Mouse (Mus musculus): ENCODE results near the gene Map1s. TPM values are rescaled to one million over a fixed set of nuclear protein-coding genes. Genes with fewer than 3 reads are reported as not detected.

The Map1s gene
- polyA plus RNA-seq, 1 experiment = 18.4 TPM

DNA sequence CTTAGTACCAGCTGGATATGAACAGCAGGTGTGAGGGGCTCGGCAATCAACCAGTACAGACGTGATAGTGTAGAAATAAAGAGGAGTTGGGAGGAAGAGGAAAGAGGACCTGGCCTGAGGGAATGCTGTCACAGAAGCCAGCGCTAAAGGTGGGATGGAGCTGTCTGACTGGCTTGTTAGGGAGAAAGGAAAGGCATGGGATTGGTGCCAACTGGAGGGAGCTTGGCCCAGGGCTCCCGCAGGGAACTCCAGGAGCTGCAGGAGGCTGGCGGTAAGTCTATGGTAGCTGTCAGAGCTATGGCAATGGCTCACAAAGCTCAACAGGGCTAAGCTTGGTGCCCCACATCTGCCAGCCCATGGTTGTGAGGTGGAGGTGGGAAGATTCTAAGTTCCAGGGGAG lies 3.5 kb upstream of the Map1s start:
- H3K4me3 ChIP-seq (ENCODE audit: insufficient read depth, low read depth, low read length) = no peak overlapping the region
- H3K4me1 ChIP-seq (ENCODE audit: control insufficient read depth, insufficient read depth, low read length) = peaks cover 3% of the 10 kb centered on the region; the same call in 1 of the 2 replicates
- H3K36me3 ChIP-seq (ENCODE audit: control insufficient read depth, insufficient read depth, low read length) = no peaks in the 10 kb centered on the region
- H3K27me3 ChIP-seq (replicated peaks; ENCODE audit: control insufficient read depth, insufficient read depth, low read length) = no peaks in the 10 kb centered on the region
- TF ChIP-seq POLR2A (IDR thresholded peaks at IDR 0.05; ENCODE audit: low read depth, low read length) (no peak), CTCF (conservative IDR thresholded peaks at IDR 0.05; ENCODE audit: insufficient read depth, insufficient read length, low read depth, low read length) (no peak)
- WGBS = 27% methylated on average over 5 of the region's 5 CpGs
- peak; percentile 50 for DNase-seq
- no peak overlapping the region for H3K27ac ChIP-seq (ENCODE audit: insufficient read depth, low read depth, low read length)

DNA sequence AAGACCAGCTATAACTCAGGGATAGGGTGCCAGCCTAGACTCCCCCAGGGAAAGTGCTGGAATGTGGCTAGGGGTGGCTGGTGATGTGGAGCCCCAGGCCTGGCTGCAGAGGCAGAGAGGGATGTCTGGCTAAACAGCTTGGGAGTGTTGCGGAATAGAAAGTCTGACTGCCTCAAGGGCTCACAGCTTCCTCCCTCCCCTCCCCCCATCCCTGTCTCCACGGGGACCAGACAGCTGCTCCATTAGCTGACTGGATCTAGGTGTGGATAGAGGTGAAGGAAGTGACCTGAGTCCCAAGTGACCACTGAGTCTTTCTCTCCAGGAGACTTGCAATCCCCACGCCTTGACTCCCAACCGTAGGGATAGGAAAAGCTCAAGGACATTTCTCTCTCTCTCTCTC lies 2.6 kb upstream of the Map1s start:
- no peak for TF ChIP-seq POLR2A (IDR thresholded peaks at IDR 0.05; ENCODE audit: low read depth, low read length)
- TF ChIP-seq CTCF (conservative IDR thresholded peaks at IDR 0.05; ENCODE audit: insufficient read depth, insufficient read length, low read depth, low read length) = no peak
- no peak for DNase-seq
- Histone ChIP-seq H3K27me3 (replicated peaks; ENCODE audit: control insufficient read depth, insufficient read depth, low read length) (no peaks in the 10 kb centered on the region), H3K36me3 (ENCODE audit: control insufficient read depth, insufficient read depth, low read length) (no peaks in the 10 kb centered on the region), H3K27ac (ENCODE audit: insufficient read depth, low read depth, low read length) (no peak overlapping the region), H3K4me3 (ENCODE audit: insufficient read depth, low read depth, low read length) (no peak overlapping the region), H3K4me1 (ENCODE audit: control insufficient read depth, insufficient read depth, low read length) (peaks cover 3% of the 10 kb centered on the region; the same call in 1 of the 2 replicates)
- 52% methylated on average over 4 of the region's 4 CpGs for WGBS

DNA sequence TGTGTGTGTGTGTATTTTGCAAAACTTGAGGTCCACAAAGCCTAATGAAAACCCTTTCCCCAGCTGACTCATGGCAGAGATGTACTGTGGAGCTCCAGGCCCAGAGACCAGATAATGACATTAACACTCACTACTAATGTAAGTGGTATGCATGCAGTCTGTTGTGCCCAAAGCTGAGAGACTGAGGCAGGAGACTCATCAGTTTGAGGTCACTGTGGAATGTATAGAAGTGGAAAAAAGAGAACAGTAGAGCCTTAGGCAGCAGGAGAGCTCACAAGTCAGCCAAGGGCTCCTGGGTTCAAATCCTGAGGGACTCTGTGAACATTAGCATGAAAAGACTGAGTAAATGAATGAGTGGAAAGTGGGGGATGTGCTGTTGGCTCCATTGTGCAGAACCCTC lies 2.1 kb upstream of the Map1s start:
- Histone ChIP-seq H3K27me3 (replicated peaks; ENCODE audit: control insufficient read depth, insufficient read depth, low read length) (no peaks in the 10 kb centered on the region), H3K36me3 (ENCODE audit: control insufficient read depth, insufficient read depth, low read length) (no peaks in the 10 kb centered on the region), H3K27ac (ENCODE audit: insufficient read depth, low read depth, low read length) (no peak overlapping the region), H3K4me3 (ENCODE audit: insufficient read depth, low read depth, low read length) (no peak overlapping the region), H3K4me1 (ENCODE audit: control insufficient read depth, insufficient read depth, low read length) (peaks cover 3% of the 10 kb centered on the region; the same call in 1 of the 2 replicates)
- TF ChIP-seq CTCF (conservative IDR thresholded peaks at IDR 0.05; ENCODE audit: insufficient read depth, insufficient read length, low read depth, low read length) (no peak), POLR2A (IDR thresholded peaks at IDR 0.05; ENCODE audit: low read depth, low read length) (no peak)
- DNase-seq = no peak

DNA sequence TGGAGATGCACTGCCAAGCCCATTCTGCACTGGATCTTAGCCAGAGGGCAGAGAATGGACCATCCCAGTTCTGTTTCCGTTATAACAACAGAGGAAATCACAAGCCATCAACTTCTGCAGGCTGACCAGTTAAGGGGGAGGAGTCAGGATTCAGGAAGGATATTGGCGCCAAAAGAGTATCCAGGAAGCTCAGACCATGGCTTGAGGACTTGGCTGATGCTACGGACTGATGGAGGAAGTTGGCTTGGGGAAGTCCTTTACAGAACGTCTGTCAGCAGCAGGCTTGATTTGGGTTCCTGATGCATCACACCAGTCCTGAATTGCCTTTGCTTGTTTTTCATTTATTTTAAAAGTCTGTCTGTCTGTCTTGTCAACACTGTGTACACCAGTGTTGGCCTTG lies 1.2 kb upstream of the Map1s start:
- Histone ChIP-seq H3K36me3 (ENCODE audit: control insufficient read depth, insufficient read depth, low read length) (no peaks in the 10 kb centered on the region), H3K27me3 (replicated peaks; ENCODE audit: control insufficient read depth, insufficient read depth, low read length) (no peaks in the 10 kb centered on the region), H3K4me3 (ENCODE audit: insufficient read depth, low read depth, low read length) (no peak overlapping the region), H3K4me1 (ENCODE audit: control insufficient read depth, insufficient read depth, low read length) (peaks cover 3% of the 10 kb centered on the region; the same call in 1 of the 2 replicates), H3K27ac (ENCODE audit: insufficient read depth, low read depth, low read length) (no peak overlapping the region)
- WGBS = 44% methylated on average over 4 of the region's 4 CpGs
- DNase-seq = peak; percentile 89
- TF ChIP-seq POLR2A (IDR thresholded peaks at IDR 0.05; ENCODE audit: low read depth, low read length) (no peak), CTCF (conservative IDR thresholded peaks at IDR 0.05; ENCODE audit: insufficient read depth, insufficient read length, low read depth, low read length) (no peak)

DNA sequence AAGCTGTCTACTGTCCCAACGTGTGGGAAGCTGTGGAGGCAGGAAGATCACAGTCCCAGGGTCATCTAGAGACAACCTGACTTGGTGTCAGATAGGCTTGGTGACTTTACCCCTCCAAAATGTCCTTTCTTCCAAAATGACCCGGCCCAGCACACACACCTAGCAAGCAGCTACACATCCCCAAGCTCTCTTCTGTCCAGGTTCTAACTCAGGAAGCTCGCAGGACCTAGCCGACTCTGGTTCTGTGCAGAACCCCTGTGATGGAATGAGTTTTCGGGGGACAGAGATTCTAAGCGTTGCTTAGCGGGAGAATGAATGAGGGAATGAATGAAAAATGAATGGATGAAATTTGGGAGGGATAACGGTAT lies 285 bp upstream of the Map1s start:
- DNase-seq = no peak
- no peak overlapping the region; the same call in 1 of the 2 replicates for H3K27ac ChIP-seq (ENCODE audit: insufficient read depth, low read depth, low read length)
- no peaks in the 10 kb centered on the region for H3K36me3 ChIP-seq (ENCODE audit: control insufficient read depth, insufficient read depth, low read length)
- peak overlapping the region; percentile 82 for H3K4me3 ChIP-seq (ENCODE audit: insufficient read depth, low read depth, low read length)
- H3K27me3 ChIP-seq (replicated peaks; ENCODE audit: control insufficient read depth, insufficient read depth, low read length) = no peaks in the 10 kb centered on the region
- TF ChIP-seq POLR2A (IDR thresholded peaks at IDR 0.05; ENCODE audit: low read depth, low read length) (no peak), CTCF (conservative IDR thresholded peaks at IDR 0.05; ENCODE audit: insufficient read depth, insufficient read length, low read depth, low read length) (no peak)
- WGBS = 6% methylated on average over 8 of the region's 8 CpGs
- H3K4me1 ChIP-seq (ENCODE audit: control insufficient read depth, insufficient read depth, low read length) = peaks cover 3% of the 10 kb centered on the region; the same call in 1 of the 2 replicates

DNA sequence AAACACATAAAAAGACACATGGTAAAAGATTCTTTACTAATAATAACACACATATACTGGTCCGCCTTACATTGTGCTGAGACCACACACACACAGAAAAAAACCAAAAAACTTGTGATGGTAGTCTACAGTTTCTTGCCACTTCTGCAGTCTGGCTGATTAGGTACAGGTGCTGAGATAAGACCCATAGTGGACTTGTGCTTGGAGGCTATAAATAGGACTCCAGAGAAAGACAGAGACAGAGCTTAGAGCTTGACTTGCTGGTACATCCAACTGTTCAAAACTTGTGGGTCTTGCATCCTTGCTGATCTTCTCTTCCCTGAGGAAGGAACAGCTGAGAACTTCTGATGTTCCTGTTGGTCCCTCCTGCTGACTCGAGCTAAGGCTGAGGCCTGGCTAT lies 1.8 kb downstream of the Map1s start:
- H3K27ac ChIP-seq (ENCODE audit: insufficient read depth, low read depth, low read length) = no peak overlapping the region
- 83% methylated on average over 2 of the region's 2 CpGs for WGBS
- H3K4me1 ChIP-seq (ENCODE audit: control insufficient read depth, insufficient read depth, low read length) = peaks cover 3% of the 10 kb centered on the region; the same call in 1 of the 2 replicates
- DNase-seq = no peak
- TF ChIP-seq CTCF (conservative IDR thresholded peaks at IDR 0.05; ENCODE audit: insufficient read depth, insufficient read length, low read depth, low read length) (no peak), POLR2A (IDR thresholded peaks at IDR 0.05; ENCODE audit: low read depth, low read length) (no peak)
- no peaks in the 10 kb centered on the region; the same call in 1 of the 2 replicates for H3K36me3 ChIP-seq (ENCODE audit: control insufficient read depth, insufficient read depth, low read length)
- no peak overlapping the region for H3K4me3 ChIP-seq (ENCODE audit: insufficient read depth, low read depth, low read length)
- no peaks in the 10 kb centered on the region for H3K27me3 ChIP-seq (replicated peaks; ENCODE audit: control insufficient read depth, insufficient read depth, low read length)

DNA sequence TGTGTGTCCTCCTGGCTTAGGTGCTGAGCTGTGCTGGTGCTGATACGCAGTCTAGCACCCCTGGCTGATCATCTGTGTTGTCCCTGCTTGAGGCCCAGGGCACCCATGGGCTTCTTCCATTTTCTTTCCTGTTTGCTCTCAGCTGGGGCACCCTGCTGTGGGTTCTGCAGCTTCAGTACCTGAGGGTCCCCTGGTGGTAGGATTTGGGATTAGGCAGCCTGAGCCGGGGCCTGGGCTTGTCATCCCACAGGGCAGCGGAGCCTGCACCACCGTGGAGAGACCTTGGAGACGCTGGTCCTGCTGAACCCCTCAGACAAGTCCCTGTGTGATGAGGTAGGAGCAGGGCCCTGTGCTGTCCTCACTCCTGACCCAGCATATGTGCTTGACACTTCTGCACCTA lies 5.9 kb downstream of the Map1s start:
- H3K27me3 ChIP-seq (replicated peaks; ENCODE audit: control insufficient read depth, insufficient read depth, low read length) = no peaks in the 10 kb centered on the region
- no peak overlapping the region for H3K27ac ChIP-seq (ENCODE audit: insufficient read depth, low read depth, low read length)
- DNase-seq = no peak
- no peaks in the 10 kb centered on the region; the same call in none of the 2 replicates for H3K36me3 ChIP-seq (ENCODE audit: control insufficient read depth, insufficient read depth, low read length)
- WGBS = 74% methylated on average over 5 of the region's 5 CpGs
- no peak for TF ChIP-seq POLR2A (IDR thresholded peaks at IDR 0.05; ENCODE audit: low read depth, low read length)
- no peak for TF ChIP-seq CTCF (conservative IDR thresholded peaks at IDR 0.05; ENCODE audit: insufficient read depth, insufficient read length, low read depth, low read length)
- no peak overlapping the region for H3K4me3 ChIP-seq (ENCODE audit: insufficient read depth, low read depth, low read length)
- H3K4me1 ChIP-seq (ENCODE audit: control insufficient read depth, insufficient read depth, low read length) = peaks cover 3% of the 10 kb centered on the region; the same call in 1 of the 2 replicates

All from kidney, adult 2 months (tissue).